Mouse (Mus musculus) heart, embryonic 11.5 days (tissue): Measurements from ENCODE around the gene Slc4a11. TPM values are rescaled to one million over a fixed set of nuclear protein-coding genes. Genes with fewer than 3 reads are reported as not detected.
"Not testable (repeated sequence)": the region's sequence is repeated elsewhere in the genome, so short reads cannot be mapped to it uniquely, and the experiment has no call there.

Experiments used
- ATAC-seq: fragments of 200-750 bp; cut with Nextera tagmentation; replicated peaks from 2 replicates; pipeline ENCODE4 v1.8.0; 2017; ENCODE audit warnings: moderate library complexity; ENCODE audit not compliant: insufficient number of reproducible peaks, low FRiP score, low TSS enrichment
- H3K27ac ChIP-seq: fragments of 300-500 bp; sonication (generic); 2 replicates; pipeline ENCODE4 v1.5.1; 2014; ENCODE audit warnings: mild to moderate bottlenecking, low read depth, low read length
- H3K27me3 ChIP-seq: fragments of 300-500 bp; sonication (generic); 2 replicates; pipeline ENCODE4 v1.6.1; 2014; ENCODE audit warnings: mild to moderate bottlenecking, low read length, mixed read lengths; ENCODE audit not compliant: control insufficient read depth, insufficient read depth
- H3K36me3 ChIP-seq: fragments of 300-500 bp; sonication (generic); 2 replicates; pipeline ENCODE4 v1.6.1; 2014; ENCODE audit warnings: mild to moderate bottlenecking, low read length, moderate library complexity, mixed read lengths; ENCODE audit not compliant: control insufficient read depth, insufficient read depth
- H3K4me1 ChIP-seq: fragments of 300-500 bp; sonication (generic); 2 replicates; pipeline ENCODE4 v1.6.1; 2014; ENCODE audit warnings: low read length; ENCODE audit not compliant: control insufficient read depth, insufficient read depth
- H3K4me2 ChIP-seq: fragments of 300-500 bp; sonication (generic); 2 replicates; pipeline ENCODE4 v1.6.1; 2014; ENCODE audit warnings: mild to moderate bottlenecking, moderate library complexity
- H3K4me3 ChIP-seq: fragments of 300-500 bp; sonication (generic); 2 replicates; pipeline ENCODE4 v1.5.1; 2014; ENCODE audit warnings: low read depth, low read length
- H3K9ac ChIP-seq: fragments of 300-500 bp; sonication (generic); 2 replicates; pipeline ENCODE4 v1.6.1; 2014; ENCODE audit warnings: mild to moderate bottlenecking, low read depth, low read length, moderate library complexity
- H3K9me3 ChIP-seq: fragments of 300-500 bp; sonication (generic); replicated peaks from 2 replicates; pipeline ENCODE4 v1.6.1; 2016; ENCODE audit warnings: low read length; ENCODE audit not compliant: control insufficient read depth
- WGBS: fragments of 180-500 bp; shearing (Covaris S2); extraction: QIAGEN DNeasy Blood & Tissue Kit; methylation state at CpG from one replicate; pipeline ENCODE4 v1.1.7; 2014; ENCODE audit not compliant: insufficient replicate concordance; 5-methylcytosine and 5-hydroxymethylcytosine counted together
- polyA plus RNA-seq: library from polyadenylated mRNA; unstranded; fragments of >200 nt; fragmentation: Nextera tagmentation; extraction: Ambion mirVana; gene quantifications from 2 replicates; pipeline ENCODE4 v1.2.1, GENCODE M21; 2014

The Slc4a11 gene
- polyA plus RNA-seq, 1 experiment from 2014 or later = 0.17 TPM

DNA sequence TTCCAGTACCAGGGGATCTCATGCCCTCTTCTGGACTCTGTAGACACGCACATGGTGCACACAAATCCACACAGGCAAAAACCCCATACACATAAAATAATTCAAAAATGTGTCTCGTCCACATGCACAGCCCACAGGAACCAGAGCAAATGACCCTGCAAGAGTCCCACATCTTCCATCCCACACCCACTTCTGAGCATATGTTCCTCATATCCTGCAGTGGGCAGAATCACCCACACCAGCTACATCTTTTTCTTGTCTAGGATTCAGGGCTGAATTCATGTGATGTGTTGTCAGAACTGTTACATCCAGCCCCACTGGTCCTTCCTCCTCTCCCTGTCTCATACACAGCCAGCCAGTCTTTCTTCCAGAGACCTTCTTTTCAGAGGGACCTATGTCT is 44.0 kb downstream of the Slc4a11 start:
- ATAC-seq = no peak
- H3K9me3 ChIP-seq = no peaks in the 10 kb centered on the region
- WGBS = 94% methylated on average over 2 of the region's 2 CpGs
- H3K4me2 ChIP-seq = no peak overlapping the region
- no peaks in the 10 kb centered on the region for H3K4me1 ChIP-seq
- H3K27me3 ChIP-seq = no peaks in the 10 kb centered on the region
- no peak overlapping the region for H3K4me3 ChIP-seq
- H3K9ac ChIP-seq = no peak overlapping the region
- H3K27ac ChIP-seq = no peak overlapping the region
- H3K36me3 ChIP-seq = peaks cover 20% of the 10 kb centered on the region

DNA sequence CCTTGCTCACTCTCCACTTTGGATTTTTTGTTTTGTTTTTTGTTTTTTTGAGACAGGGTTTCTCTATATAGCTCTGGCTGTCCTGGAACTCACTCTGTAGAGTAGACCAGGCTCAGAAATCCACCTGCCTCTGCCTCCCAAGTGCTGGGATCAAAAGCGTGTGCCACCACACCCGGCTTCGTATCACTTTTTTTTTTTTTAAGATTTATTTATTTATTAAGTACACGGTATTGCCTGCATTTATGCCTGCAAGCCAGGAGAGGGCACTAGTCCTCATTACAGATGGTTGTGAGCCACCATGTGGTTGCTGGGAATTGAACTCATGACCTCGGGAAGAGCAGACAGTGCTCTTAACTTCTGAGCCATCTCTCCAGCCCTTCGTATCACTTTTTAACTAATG is 48.3 kb downstream of the Slc4a11 start:
- not testable (repeated sequence) for H3K9me3 ChIP-seq, H3K27ac ChIP-seq, H3K4me2 ChIP-seq, ATAC-seq, H3K4me1 ChIP-seq, H3K9ac ChIP-seq, H3K4me3 ChIP-seq, H3K27me3 ChIP-seq, H3K36me3 ChIP-seq
- 77% methylated on average over 6 of the region's 6 CpGs for WGBS

DNA sequence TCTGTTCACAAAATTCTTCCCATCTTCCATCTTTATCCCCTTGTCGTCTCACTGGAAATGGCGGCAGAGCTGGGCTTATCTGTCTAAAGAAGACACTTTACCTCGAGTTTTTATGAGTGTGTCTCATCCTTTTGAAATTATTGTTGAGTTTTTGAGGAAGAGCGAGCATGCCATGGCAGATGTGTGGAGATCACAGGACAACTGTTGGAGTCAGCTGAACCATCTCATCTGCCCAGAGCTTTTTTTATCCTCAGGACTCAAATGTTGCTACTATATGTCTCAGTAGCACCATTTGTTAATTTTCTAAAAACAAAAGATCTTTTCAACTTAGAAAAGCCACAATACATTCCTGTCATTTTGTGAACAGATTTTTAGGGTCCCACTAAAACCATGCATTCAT is 52.1 kb downstream of the Slc4a11 start:
- Histone ChIP-seq H3K9ac (no peak overlapping the region), H3K9me3 (no peaks in the 10 kb centered on the region), H3K4me2 (no peak overlapping the region), H3K4me3 (no peak overlapping the region), H3K27ac (no peak overlapping the region), H3K4me1 (no peaks in the 10 kb centered on the region; the same call in 1 of the 2 replicates), H3K27me3 (peaks cover 11% of the 10 kb centered on the region), H3K36me3 (no peaks in the 10 kb centered on the region)
- ATAC-seq = no peak
- WGBS = 82% methylated on average over 4 of the region's 4 CpGs

DNA sequence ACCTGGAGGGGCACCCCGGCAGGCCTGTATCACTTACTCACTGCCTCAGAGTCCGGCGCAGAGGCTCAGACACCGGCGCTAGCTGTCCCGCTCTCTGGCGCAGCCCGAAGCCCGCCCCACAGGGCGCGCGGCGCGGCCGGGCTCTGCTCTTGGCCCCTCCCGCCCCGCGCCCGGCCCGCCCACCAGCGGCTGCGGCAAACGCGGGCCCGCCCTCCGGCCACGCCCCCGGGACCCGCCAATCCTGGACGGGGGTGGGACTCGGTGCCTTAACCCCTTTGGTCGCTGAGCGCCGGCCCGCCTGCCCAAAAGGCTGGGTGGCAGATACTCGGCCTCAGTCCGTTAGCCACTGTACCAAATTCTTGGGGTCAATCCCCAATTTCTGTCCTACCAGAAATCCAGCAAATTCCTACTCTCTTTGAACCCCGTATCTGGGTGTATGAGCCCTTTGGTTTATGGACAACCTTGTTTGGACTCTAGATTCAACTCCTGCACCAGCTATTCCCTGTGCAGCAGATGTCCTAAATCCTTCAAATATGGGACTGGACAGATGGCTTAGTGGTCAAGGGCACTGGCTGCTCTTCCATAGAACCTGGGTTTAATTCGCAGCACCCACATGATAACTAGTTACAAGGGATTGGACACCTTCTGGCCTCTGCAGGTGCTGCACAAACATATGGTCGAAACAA is 54.5 kb downstream of the Slc4a11 start, which contains the start of gene Lzts3:
Lzts3 (minus strand) TSS at position 120 of the 686 bp plus-strand sequence.
- H3K27ac ChIP-seq = no peak within 1 kb of the TSS
- 5% methylated on average over 23 of the region's 40 CpGs for WGBS

DNA sequence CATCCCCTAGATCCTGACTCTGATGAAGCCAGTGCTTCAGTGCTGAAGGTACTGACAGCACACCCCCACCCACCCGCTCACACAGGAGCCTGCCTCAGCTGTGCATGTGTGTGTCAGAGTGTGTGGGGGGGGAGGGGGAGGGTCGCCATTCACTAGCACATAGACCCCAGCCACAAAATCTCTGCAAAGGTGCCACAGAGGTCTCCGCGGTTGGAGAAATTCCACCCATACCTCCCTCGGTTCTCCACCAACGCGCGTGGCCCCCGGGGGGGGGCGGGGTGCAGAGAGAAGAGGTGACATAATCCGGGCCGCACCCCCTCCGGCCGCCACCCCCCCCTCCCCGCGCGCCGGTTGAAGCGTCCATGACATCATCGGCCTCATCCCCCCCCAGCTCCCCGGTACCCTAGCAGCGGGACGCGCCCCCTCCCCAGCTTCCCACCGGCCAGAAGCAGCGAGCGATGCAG is 55.1 kb downstream of the Slc4a11 start:
- Histone ChIP-seq H3K27ac (no peak overlapping the region), H3K4me2 (peak overlapping the region; percentile 95), H3K9ac (peak overlapping the region; percentile 70), H3K27me3 (peaks cover 30% of the 10 kb centered on the region), H3K36me3 (no peaks in the 10 kb centered on the region), H3K4me1 (no peaks in the 10 kb centered on the region; the same call in 1 of the 2 replicates), H3K9me3 (no peaks in the 10 kb centered on the region), H3K4me3 (peak overlapping the region; percentile 49)
- WGBS = under 1% methylated on average over 25 of the region's 27 CpGs
- ATAC-seq = peak; percentile 55

More for the DNA sequence above, 54.5 kb downstream of the Slc4a11 start, which contains the start of gene Lzts3:
- peak within 1 kb of the TSS; percentile 95 for H3K4me2 ChIP-seq
- H3K9me3 ChIP-seq = no peaks in the 10 kb centered on the region
- no peaks in the 10 kb centered on the region for H3K36me3 ChIP-seq
- ATAC-seq = peak; percentile 97
- H3K27me3 ChIP-seq = peaks cover 24% of the 10 kb centered on the region
- no peaks in the 10 kb centered on the region; the same call in 1 of the 2 replicates for H3K4me1 ChIP-seq
- H3K4me3 ChIP-seq = peak within 1 kb of the TSS; percentile 49
- H3K9ac ChIP-seq = peak within 1 kb of the TSS; percentile 70

DNA sequence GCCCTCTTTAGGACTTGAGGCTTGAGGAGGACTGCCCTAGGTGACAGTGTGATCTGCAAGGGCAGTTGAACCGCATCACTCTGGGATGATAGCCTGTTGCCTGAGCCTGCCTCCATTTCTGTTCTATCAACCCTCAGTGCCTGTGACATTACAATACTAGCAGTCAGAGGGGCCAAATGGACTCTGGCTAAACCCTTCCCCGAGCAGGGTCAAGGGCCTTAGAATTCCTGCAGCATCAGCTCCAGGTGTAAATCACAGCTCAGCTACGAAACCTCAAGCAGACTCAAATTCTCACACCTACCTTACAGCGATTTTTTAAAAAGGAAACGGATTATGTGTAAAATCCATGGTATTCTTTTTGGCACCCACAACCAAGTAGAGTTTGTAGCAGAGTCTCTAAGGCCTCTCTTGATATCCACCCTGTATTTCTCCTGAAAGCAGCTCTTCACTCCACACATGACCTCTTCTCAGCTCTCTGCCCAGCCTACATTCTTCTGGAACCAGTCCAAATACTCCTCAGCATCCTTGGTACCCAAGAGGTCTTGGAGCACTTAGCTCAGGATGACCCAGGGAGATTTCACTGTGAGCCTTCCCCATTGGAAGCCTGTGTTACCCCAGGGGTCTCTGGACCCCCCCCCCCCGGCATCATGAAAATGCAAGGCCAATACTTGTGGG is 55.8 kb downstream of the Slc4a11 start:
- ATAC-seq = no peak
- no peak overlapping the region for H3K4me3 ChIP-seq
- no peaks in the 10 kb centered on the region for H3K36me3 ChIP-seq
- WGBS = 66% methylated on average over 6 of the region's 6 CpGs
- H3K9ac ChIP-seq = no peak overlapping the region; the same call in 1 of the 2 replicates
- H3K27ac ChIP-seq = no peak overlapping the region
- H3K4me1 ChIP-seq = no peaks in the 10 kb centered on the region; the same call in 1 of the 2 replicates
- no peaks in the 10 kb centered on the region for H3K9me3 ChIP-seq
- H3K4me2 ChIP-seq = peak overlapping the region; percentile 95; the same call in 1 of the 2 replicates
- H3K27me3 ChIP-seq = peaks cover 37% of the 10 kb centered on the region

DNA sequence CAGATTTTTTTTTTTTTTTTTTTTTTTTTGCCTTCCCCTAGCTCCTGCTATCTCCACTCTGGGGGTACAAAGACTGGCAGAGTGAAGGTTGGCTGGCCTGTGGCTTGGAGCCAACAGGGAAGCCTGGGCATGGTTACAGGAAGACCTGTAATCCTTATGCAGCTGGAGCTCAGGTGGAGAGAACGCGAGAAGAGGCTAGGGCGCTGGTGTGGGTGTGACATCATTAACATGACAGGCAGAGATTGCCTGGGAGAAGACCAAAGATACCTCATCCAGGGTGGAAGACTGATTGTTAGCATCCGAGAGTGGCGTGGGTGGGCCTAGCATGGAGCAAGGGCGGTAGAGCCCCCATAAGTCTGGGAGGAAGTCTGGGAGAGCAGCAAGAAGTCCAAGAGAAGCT is 58.0 kb downstream of the Slc4a11 start:
- Histone ChIP-seq H3K4me3 (no peak overlapping the region), H3K4me1 (peaks cover 16% of the 10 kb centered on the region), H3K9ac (no peak overlapping the region), H3K27me3 (peaks cover 59% of the 10 kb centered on the region), H3K9me3 (no peaks in the 10 kb centered on the region), H3K36me3 (no peaks in the 10 kb centered on the region), H3K27ac (no peak overlapping the region), H3K4me2 (no peak overlapping the region)
- 63% methylated on average over 6 of the region's 6 CpGs for WGBS
- ATAC-seq = no peak

DNA sequence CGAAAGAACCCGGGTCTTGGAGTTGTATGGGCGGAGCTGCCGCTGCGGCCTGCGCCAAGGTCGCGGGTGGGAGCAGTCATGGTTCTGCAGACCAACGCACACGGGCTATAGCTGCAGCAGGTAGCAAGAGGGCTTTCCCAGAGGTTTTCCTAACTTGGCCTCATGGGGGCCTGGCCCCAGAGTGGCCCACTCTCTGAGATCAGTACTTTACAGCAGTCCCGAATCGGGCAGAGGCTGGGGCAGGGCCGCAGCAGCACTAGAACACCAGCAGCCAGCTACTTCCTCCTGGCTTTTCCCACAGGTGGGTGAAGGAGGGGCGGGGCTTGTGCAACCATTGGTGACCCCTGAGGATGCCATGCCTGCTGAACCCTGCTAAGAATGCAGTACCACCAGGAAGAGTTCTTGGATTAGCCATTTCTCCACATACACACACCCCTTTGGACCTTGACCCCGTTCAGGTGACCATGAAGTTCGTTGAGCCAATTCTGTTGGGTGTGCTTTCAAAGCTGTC is 59.2 kb downstream of the Slc4a11 start:
- Histone ChIP-seq H3K9me3 (no peaks in the 10 kb centered on the region), H3K36me3 (no peaks in the 10 kb centered on the region), H3K4me2 (no peak overlapping the region), H3K4me1 (peaks cover 18% of the 10 kb centered on the region), H3K27ac (no peak overlapping the region), H3K4me3 (no peak overlapping the region), H3K27me3 (peaks cover 69% of the 10 kb centered on the region), H3K9ac (no peak overlapping the region)
- no peak for ATAC-seq
- WGBS = 22% methylated on average over 16 of the region's 16 CpGs
